Mouse (Mus musculus) right cerebral cortex, postnatal 10 days (tissue): ENCODE data around the gene Dab1.
A peak's percentile ranks its signal among the peaks of the same experiment; 100 is the strongest.

Experiments
- DNase-seq, 2 experiments: peaks; one replicate each; pipeline ENCODE4 v3.0.0; 2021; ENCODE audit warnings: low spot score in 2 of 2

The Dab1 gene

GRCm38 (mm10) chr4:103619321-103619945, at the start of gene Dab1:
Dab1 (plus strand) TSS chr4:103619359.
- peak; percentile 77 to 84 for DNase-seq

- DNase-seq = no peak
These were observed 47.3 kb upstream of the Dab1 start for GRCm38 (mm10) chr4:103571721-103572352.

- no peak for DNase-seq
These were observed 43.6 kb upstream of the Dab1 start for GRCm38 (mm10) chr4:103575556-103575955.

- peak; percentile 46 to 57 for DNase-seq
These were observed 42.9 kb upstream of the Dab1 start for GRCm38 (mm10) chr4:103576305-103576704.

GRCm38 (mm10) chr4:103577111-103577815, 41.9 kb upstream of the Dab1 start:
- DNase-seq = peak in 1 of 2 experiments; percentile 61

- DNase-seq = peak; percentile 47 to 54
These were observed 41.3 kb upstream of the Dab1 start for GRCm38 (mm10) chr4:103577821-103578220.

- DNase-seq = no peak
These were observed 39.1 kb upstream of the Dab1 start for GRCm38 (mm10) chr4:103580021-103580420.

GRCm38 (mm10) chr4:103615011-103615410, 4.1 kb upstream of the Dab1 start:
- DNase-seq = no peak

GRCm38 (mm10) chr4:103619946-103620371, 800 bp downstream of the Dab1 start:
- DNase-seq = peak; percentile 46 to 50

GRCm38 (mm10) chr4:103620590-103621155, 1.5 kb downstream of the Dab1 start:
- peak; percentile 51 to 56 for DNase-seq

GRCm38 (mm10) chr4:103621586-103621985, 2.4 kb downstream of the Dab1 start:
- peak in 1 of 2 experiments; percentile 40 for DNase-seq

- DNase-seq = peak; percentile 49 to 75
These were observed 11.0 kb downstream of the Dab1 start for GRCm38 (mm10) chr4:103630177-103630576.

- DNase-seq = no peak
These were observed 17.1 kb downstream of the Dab1 start for GRCm38 (mm10) chr4:103636168-103636776.

- no peak for DNase-seq
These were observed 29.2 kb downstream of the Dab1 start for GRCm38 (mm10) chr4:103648209-103648896.

GRCm38 (mm10) chr4:103655740-103656139, 36.6 kb downstream of the Dab1 start:
- no peak for DNase-seq

GRCm38 (mm10) chr4:103661386-103661785, 42.2 kb downstream of the Dab1 start:
- DNase-seq = no peak

- no peak for DNase-seq
These were observed 48.3 kb downstream of the Dab1 start for GRCm38 (mm10) chr4:103667438-103667837.

- DNase-seq = no peak
These were observed 58.0 kb downstream of the Dab1 start for GRCm38 (mm10) chr4:103677195-103677594.

GRCm38 (mm10) chr4:103678501-103678900, 59.3 kb downstream of the Dab1 start:
- no peak for DNase-seq

- DNase-seq = peak; percentile 53 to 62
These were observed 66.0 kb downstream of the Dab1 start for GRCm38 (mm10) chr4:103685136-103685535.

- peak; percentile 49 for DNase-seq
These were observed 72.6 kb downstream of the Dab1 start for GRCm38 (mm10) chr4:103691717-103692116.
